Mouse (Mus musculus) ZHBTc4 (cell line): ENCODE results near the gene T2.
"Not testable (repeated sequence)": the region's sequence is repeated elsewhere in the genome, so short reads cannot be mapped to it uniquely, and the experiment has no call there.

ENCODE experiments used
- DNase-seq: peaks from one replicate; pipeline ENCODE4 v3.0.0-alpha.2; 2011; ENCODE audit warnings: low read depth, low spot score

Gene T2

GRCm38 (mm10) chr17:8355692-8356091 is at the start of gene T2:
T2 (plus strand) TSS chr17:8355992.
- DNase-seq = no peak

- DNase-seq = peak; percentile 97
Measured at GRCm38 (mm10) chr17:8310838-8311614, 44.8 kb upstream of the T2 start, which contains the start of gene Sft2d1. Sft2d1 (plus strand) TSS chr17:8311102.

GRCm38 (mm10) chr17:8311751-8312150 is 44.0 kb upstream of the T2 start:
- DNase-seq = no peak

- DNase-seq = no peak
Measured at GRCm38 (mm10) chr17:8313976-8314375, 41.8 kb upstream of the T2 start.

GRCm38 (mm10) chr17:8316251-8316650 is 39.5 kb upstream of the T2 start:
- DNase-seq = peak; percentile 49

GRCm38 (mm10) chr17:8326877-8327276 is 28.9 kb upstream of the T2 start:
- DNase-seq = not testable (repeated sequence)

GRCm38 (mm10) chr17:8328511-8329174 is 27.1 kb upstream of the T2 start:
- peak; percentile 80 for DNase-seq

- DNase-seq = no peak
Measured at GRCm38 (mm10) chr17:8330602-8331001, 25.2 kb upstream of the T2 start.

- not testable (repeated sequence) for DNase-seq
Measured at GRCm38 (mm10) chr17:8337159-8337558, 18.6 kb upstream of the T2 start, which contains the start of gene Prr18. Prr18 (plus strand) TSS chr17:8337459.

- peak; percentile 12 for DNase-seq
Measured at GRCm38 (mm10) chr17:8339666-8340374, 16.0 kb upstream of the T2 start.

GRCm38 (mm10) chr17:8340407-8341359 is 15.1 kb upstream of the T2 start:
- DNase-seq = peak; percentile 71

- DNase-seq = peak; percentile 29
Measured at GRCm38 (mm10) chr17:8341360-8341963, 14.3 kb upstream of the T2 start.

- DNase-seq = no peak
Measured at GRCm38 (mm10) chr17:8342706-8343105, 13.1 kb upstream of the T2 start.

GRCm38 (mm10) chr17:8343416-8343815 is 12.4 kb upstream of the T2 start:
- DNase-seq = no peak

- no peak for DNase-seq
Measured at GRCm38 (mm10) chr17:8347765-8348285, 8.0 kb upstream of the T2 start.

- DNase-seq = no peak
Measured at GRCm38 (mm10) chr17:8348941-8349340, 6.9 kb upstream of the T2 start.

- DNase-seq = no peak
Measured at GRCm38 (mm10) chr17:8351088-8351487, 4.7 kb upstream of the T2 start.

- no peak for DNase-seq
Measured at GRCm38 (mm10) chr17:8357498-8357897, 1.7 kb downstream of the T2 start.

- no peak for DNase-seq
Measured at GRCm38 (mm10) chr17:8360876-8361275, 5.1 kb downstream of the T2 start.
